Mouse (Mus musculus) stomach, postnatal 0 days (tissue): ENCODE measurements at regions not wholly inside any gene's neighbourhood (a gene's known extent, or its start where the extent isn't known, plus 50 kb on each side); places are given as distances from the start of the nearest gene placed in this dataset.

ENCODE experiments used
- CTCF ChIP-seq: IDR thresholded peaks from 2 replicates; pipeline ENCODE4 v1.5.1; 2016; ENCODE audit warnings: antibody characterized with exemption, low read depth, mild to moderate bottlenecking, moderate library complexity
- EP300 ChIP-seq: optimal IDR thresholded peaks from 2 replicates; pipeline ENCODE3; 2016; ENCODE audit warnings: antibody characterized with exemption

DNA sequence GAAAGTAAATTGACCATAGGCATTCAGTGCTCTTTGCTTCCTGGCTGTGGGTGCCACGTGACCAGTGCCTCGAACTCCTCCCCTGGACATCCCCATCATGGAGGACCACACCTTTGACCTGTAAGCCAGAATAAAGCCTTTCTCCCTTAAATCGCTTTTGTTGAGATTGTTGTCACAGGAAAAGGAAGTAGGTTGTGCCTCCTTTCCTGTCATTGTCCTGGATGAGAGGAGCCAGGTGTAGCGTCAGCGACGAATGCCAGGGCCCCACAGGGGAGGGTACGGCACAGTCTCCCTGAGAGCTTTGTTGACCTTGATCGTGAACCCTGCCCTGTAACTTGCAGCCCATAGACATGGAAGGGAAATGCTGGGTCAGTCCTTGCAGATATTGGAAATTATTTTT is 952.8 kb downstream of the 4930447A16Rik start:
- no peak for TF ChIP-seq CTCF
- no peak for TF ChIP-seq EP300
